7 mouse cellular contexts compared by ENCODE assay signal in genomic region chr12:88984375-88984774, GRCm38 (mm10).
DNase-seq lines count a peak whose midpoint lies in the region; ATAC-seq lines count a peak whose summit lies in the region.

No protein-coding gene starts in this region.

- H3K27me3 ChIP-seq in erythroblast, embryonic 14.5 days (ENCODE audit: control insufficient read depth): peaks cover 16% of the 10 kb centered on the region
- no peaks in the 10 kb centered on the region for H3K27me3 ChIP-seq in intestine, embryonic 15.5 days (replicated peaks)

- H3K9me3 ChIP-seq in erythroblast, embryonic 14.5 days (ENCODE audit: control insufficient read depth, low read length): no peaks in the 10 kb centered on the region
- H3K9me3 ChIP-seq in intestine, embryonic 15.5 days: no peaks in the 10 kb centered on the region

- peaks cover 81% of the 10 kb centered on the region for H3K4me1 ChIP-seq in erythroblast, embryonic 14.5 days (ENCODE audit: control insufficient read depth)
- H3K4me1 ChIP-seq in intestine, embryonic 15.5 days (replicated peaks): peaks cover 3% of the 10 kb centered on the region; the same call in 1 of the 2 replicates

- WGBS in intestine, embryonic 15.5 days: 11% methylated on average over 8 of the region's 8 CpGs

- peak; percentile 96 for DNase-seq in c-Kit-positive CD71-positive TER-119-positive erythroid progenitor cells, embryonic 14.5 days (ENCODE audit: low spot score)
- peak; percentile 62 for DNase-seq in mesoderm, embryonic 11.5 days (ENCODE audit: low read depth, low spot score)
- no peak for DNase-seq in left cerebral cortex, adult 9 months (ENCODE audit: low spot score in 2 of 2)
- DNase-seq in thymus, adult 18-20 months: no peak
- no peak for DNase-seq in cerebellum, adult 11 months

- H3K4me2 ChIP-seq in intestine, embryonic 15.5 days (replicated peaks): no peak overlapping the region; the same call in 1 of the 2 replicates

- ATAC-seq in intestine, embryonic 15.5 days: peak; percentile 91

- peak overlapping the region; percentile 51 for H3K4me3 ChIP-seq in erythroblast, embryonic 14.5 days (replicated peaks)
- H3K4me3 ChIP-seq in intestine, embryonic 15.5 days (replicated peaks): no peak overlapping the region

- no peak overlapping the region for H3K27ac ChIP-seq in intestine, embryonic 15.5 days

- no peaks in the 10 kb centered on the region; the same call in 1 of the 2 replicates for H3K36me3 ChIP-seq in erythroblast, embryonic 14.5 days (ENCODE audit: control insufficient read depth)
- no peaks in the 10 kb centered on the region for H3K36me3 ChIP-seq in intestine, embryonic 15.5 days

- no peak overlapping the region for H3K9ac ChIP-seq in intestine, embryonic 15.5 days

Comparison
In these comparisons a context has a peak if more than half of its experiments do, and no peak if none do; other contexts are left out.
1. DNase-seq: peak in c-Kit-positive CD71-positive TER-119-positive erythroid progenitor cells, embryonic 14.5 days (single experiment) and mesoderm, embryonic 11.5 days (single experiment); none in left cerebral cortex, adult 9 months (0 of 2), thymus, adult 18-20 months (0 of 2) and cerebellum, adult 11 months (single experiment).